15 mouse cellular contexts compared by ENCODE assay signal in the genomic region with DNA sequence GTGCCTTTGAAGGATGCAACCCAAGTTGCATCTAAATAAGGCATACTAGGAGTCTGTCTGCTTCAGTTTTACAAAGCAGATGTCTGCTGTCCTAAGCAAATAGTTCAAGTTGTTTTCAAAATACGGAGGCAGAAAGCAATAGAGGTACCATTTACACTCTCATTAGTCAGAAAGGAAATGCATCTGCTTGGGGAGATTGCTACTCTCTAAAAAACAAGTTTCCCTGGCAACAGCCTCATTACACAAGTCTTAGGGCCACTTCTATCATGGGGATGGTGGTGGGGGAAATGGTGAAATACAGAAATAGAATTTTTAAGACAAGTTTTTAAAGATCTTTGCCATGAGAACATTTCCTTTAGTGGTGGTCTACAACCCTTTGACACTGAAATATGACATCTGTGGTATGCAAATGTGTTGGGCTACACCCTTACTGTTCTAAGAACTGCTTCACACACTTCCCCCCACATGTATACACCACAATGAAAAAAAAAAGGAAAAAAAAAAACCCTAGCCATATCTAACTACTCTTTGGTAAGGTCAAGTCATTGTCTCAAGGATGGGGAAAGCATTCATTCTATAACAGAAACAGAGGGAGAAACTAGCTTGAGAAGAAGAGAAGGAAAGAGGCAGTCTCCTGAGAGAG. TPM values are rescaled to one million over a fixed set of nuclear protein-coding genes. Genes with fewer than 3 reads are reported as not detected.
A peak's percentile ranks its signal among the peaks of the same experiment; 100 is the strongest.
DNase-seq lines count a peak whose midpoint lies in the region; ATAC-seq and TF ChIP-seq lines count a peak whose summit lies in the region.
"Had no signal": no experiment of that assay in that cellular context is flagged by ENCODE, and none has a peak within 500 bp of the region (broad histone marks: within the 10 kb centered on the region; RNA-seq: fewer than 3 reads in every experiment).

No protein-coding gene starts in this region.

- H3K4me3 ChIP-seq in midbrain, embryonic 13.5 days (replicated peaks) = no peak overlapping the region
- H3K4me3 ChIP-seq in midbrain, embryonic 14.5 days (replicated peaks; ENCODE audit: low read depth, low read length) = no peak overlapping the region
- H3K4me3 ChIP-seq in forebrain, postnatal 0 days (ENCODE audit: low read depth, low read length) = no peak overlapping the region
- H3K4me3 ChIP-seq: erythroblast, embryonic 14.5 days; limb, embryonic 10.5 days; neural tube, embryonic 15.5 days had no signal

- ATAC-seq in midbrain, embryonic 13.5 days = 0 out of 2 replicates have a peak, but pooled peaks have one; percentile 22
- no peak for ATAC-seq in midbrain, embryonic 14.5 days (ENCODE audit: low FRiP score, low TSS enrichment)
- peak; percentile 82 for ATAC-seq in activated CD4-positive, CD25-positive, alpha-beta regulatory T cell, adult 4 months
- ATAC-seq in forebrain, postnatal 0 days = peak; percentile 34
- ATAC-seq: intestine, embryonic 16.5 days had no signal

- H3K36me3 ChIP-seq in midbrain, embryonic 13.5 days = no peaks in the 10 kb centered on the region
- no peaks in the 10 kb centered on the region for H3K36me3 ChIP-seq in midbrain, embryonic 14.5 days (ENCODE audit: control insufficient read depth, insufficient read depth, low read length)
- no peaks in the 10 kb centered on the region for H3K36me3 ChIP-seq in forebrain, postnatal 0 days (ENCODE audit: insufficient read depth)
- no peaks in the 10 kb centered on the region for H3K36me3 ChIP-seq in splenic B cell, adult 2 months (ENCODE audit: control insufficient read depth, insufficient read depth, low read length, poor library complexity, severe bottlenecking)
- H3K36me3 ChIP-seq: G1E; limb, embryonic 10.5 days; neural tube, embryonic 15.5 days had no signal

- H3K9ac ChIP-seq in midbrain, embryonic 13.5 days (replicated peaks) = no peak overlapping the region
- H3K9ac ChIP-seq in midbrain, embryonic 14.5 days (replicated peaks; ENCODE audit: low read length) = no peak overlapping the region
- H3K9ac ChIP-seq in forebrain, postnatal 0 days = no peak overlapping the region
- H3K9ac ChIP-seq: neural tube, embryonic 15.5 days had no signal

- no peaks in the 10 kb centered on the region for H3K9me3 ChIP-seq in midbrain, embryonic 13.5 days
- H3K9me3 ChIP-seq in midbrain, embryonic 14.5 days (ENCODE audit: control insufficient read depth, low read length) = no peaks in the 10 kb centered on the region
- H3K9me3 ChIP-seq in forebrain, postnatal 0 days (ENCODE audit: low read length) = no peaks in the 10 kb centered on the region
- H3K9me3 ChIP-seq: limb, embryonic 10.5 days; neural tube, embryonic 15.5 days had no signal

- DNase-seq in midbrain, embryonic 14.5 days = no peak
- DNase-seq in forebrain, postnatal 0 days = no peak
- DNase-seq in splenic B cell, adult 2 months (ENCODE audit: low read depth, low spot score) = peak; percentile 65
- DNase-seq in ovary, adult 18-20 months (ENCODE audit: low spot score) = no peak
- DNase-seq in lung, adult 18-20 months = no peak
- DNase-seq: embryo, embryonic 11 days; right cerebral cortex, postnatal 14 days had no signal

- H3K4me2 ChIP-seq in midbrain, embryonic 13.5 days (replicated peaks) = no peak overlapping the region
- no peak overlapping the region for H3K4me2 ChIP-seq in midbrain, embryonic 14.5 days (ENCODE audit: low read length)
- H3K4me2 ChIP-seq in forebrain, postnatal 0 days (ENCODE audit: low read depth) = no peak overlapping the region
- H3K4me2 ChIP-seq: neural tube, embryonic 15.5 days had no signal

- H3K27ac ChIP-seq in midbrain, embryonic 13.5 days = peak overlapping the region; percentile 35; the same call in 1 of the 2 replicates
- H3K27ac ChIP-seq in midbrain, embryonic 14.5 days (replicated peaks; ENCODE audit: low read depth, low read length) = no peak overlapping the region
- H3K27ac ChIP-seq in forebrain, postnatal 0 days (ENCODE audit: low read depth, low read length) = no peak overlapping the region
- H3K27ac ChIP-seq: limb, embryonic 10.5 days; neural tube, embryonic 15.5 days; stomach, postnatal 0 days had no signal

- no peaks in the 10 kb centered on the region for H3K27me3 ChIP-seq in midbrain, embryonic 13.5 days
- no peaks in the 10 kb centered on the region for H3K27me3 ChIP-seq in midbrain, embryonic 14.5 days (ENCODE audit: control insufficient read depth, insufficient read depth, low read length)
- H3K27me3 ChIP-seq in forebrain, postnatal 0 days (ENCODE audit: insufficient read depth, low read length) = no peaks in the 10 kb centered on the region
- no peaks in the 10 kb centered on the region for H3K27me3 ChIP-seq in splenic B cell, adult 2 months (ENCODE audit: control insufficient read depth, insufficient read depth, low read length, poor library complexity, severe bottlenecking)
- H3K27me3 ChIP-seq: neural tube, embryonic 15.5 days had no signal

- no peak for TF ChIP-seq CTCF in forebrain, postnatal 0 days (IDR thresholded peaks at IDR 0.05; ENCODE audit: low read depth)

- peaks cover 20% of the 10 kb centered on the region for H3K4me1 ChIP-seq in midbrain, embryonic 13.5 days (replicated peaks)
- peaks cover 10% of the 10 kb centered on the region for H3K4me1 ChIP-seq in midbrain, embryonic 14.5 days (ENCODE audit: control insufficient read depth, insufficient read depth, low read length)
- H3K4me1 ChIP-seq in forebrain, postnatal 0 days (ENCODE audit: insufficient read depth) = 0 out of 2 replicates have a peak, but pooled peaks cover 16% of the 10 kb centered on the region
- H3K4me1 ChIP-seq: neural tube, embryonic 15.5 days had no signal

- 21% methylated on average over 1 of the region's 1 CpGs for WGBS in midbrain, embryonic 13.5 days
- 11% methylated on average over 1 of the region's 1 CpGs for WGBS in midbrain, embryonic 14.5 days
- 15% methylated on average over 1 of the region's 1 CpGs for WGBS in forebrain, postnatal 0 days

RNA-seq across cellular contexts. Expression of gene D1Ertd622e, which starts 38.5 kb away (rescaled TPM):
- polyA plus RNA-seq in midbrain, embryonic 13.5 days (2015; fragmentation: Nextera tagmentation; extraction: Ambion mirVana) = 51.6 and 55.5 TPM in 2 replicates
- polyA plus RNA-seq in midbrain, embryonic 14.5 days (2014; fragmentation: Nextera tagmentation; extraction: Ambion mirVana) = 60.7 and 67.5 TPM in 2 replicates
- 10 to 100 TPM; 25.0 to 26.6 TPM for polyA plus RNA-seq in activated CD4-positive, CD25-positive, alpha-beta regulatory T cell, adult 4 months (2017; shearing (Covaris generic))
- total RNA-seq in forebrain, postnatal 0 days (2014; rRNA removed) = 30.1 and 48.7 TPM in 2 replicates
- 59.2 and 60.0 TPM in 2 replicates for polyA plus RNA-seq in forebrain, postnatal 0 days (2015; fragmentation: Nextera tagmentation; extraction: Ambion mirVana)
